Mouse (Mus musculus) small intestine, adult 2 months (tissue): ENCODE results near the gene Zfp219. TPM values are rescaled to one million over a fixed set of nuclear protein-coding genes. Genes with fewer than 3 reads are reported as not detected.

Experiments used
- H3K27ac ChIP-seq: fragments of 200-500 bp; 2 replicates; pipeline ENCODE4 v1.5.1; 2012; ENCODE audit warnings: low read depth, low read length, control low read depth, inconsistent platforms; ENCODE audit not compliant: insufficient read depth
- H3K27me3 ChIP-seq: fragments of 200-500 bp; 2 replicates; pipeline ENCODE4 v1.6.1; 2012; ENCODE audit warnings: mild to moderate bottlenecking, moderate library complexity, low read length, inconsistent platforms; ENCODE audit not compliant: control insufficient read depth, insufficient read depth
- H3K36me3 ChIP-seq: fragments of 200-500 bp; 2 replicates; pipeline ENCODE4 v1.6.1; 2012; ENCODE audit warnings: mild to moderate bottlenecking, low read length, control low read depth, inconsistent platforms; ENCODE audit not compliant: control insufficient read depth, insufficient read depth
- H3K4me1 ChIP-seq: fragments of 200-500 bp; 2 replicates; pipeline ENCODE4 v1.6.1; 2012; ENCODE audit warnings: low read length, inconsistent platforms, mixed read lengths; ENCODE audit not compliant: control insufficient read depth, insufficient read depth, insufficient read length
- H3K4me3 ChIP-seq: fragments of 200-500 bp; 2 replicates; pipeline ENCODE4 v1.5.1; 2012; ENCODE audit warnings: low read depth, mild to moderate bottlenecking, control low read depth, inconsistent platforms, low read length, moderate library complexity
- CTCF ChIP-seq: fragments of 200-500 bp; IDR thresholded peaks from 2 replicates; pipeline ENCODE4 v1.5.1; 2012; ENCODE audit warnings: low read depth, mild to moderate bottlenecking, control low read depth, inconsistent platforms, low read length, moderate library complexity, mixed read lengths; ENCODE audit not compliant: insufficient replicate concordance, insufficient read length; ENCODE audit errors: extremely low read depth
- POLR2A ChIP-seq: fragments of 200-500 bp; IDR thresholded peaks from 2 replicates; pipeline ENCODE4 v1.6.1; 2012; ENCODE audit warnings: low read depth, mild to moderate bottlenecking, control low read depth, inconsistent platforms, low read length, moderate library complexity
- WGBS: fragments of 180-500 bp; shearing (Covaris S2); methylation state at CpG from one replicate; pipeline ENCODE4 v1.1.7; 2018; 5-methylcytosine and 5-hydroxymethylcytosine counted together
- polyA plus RNA-seq: library from polyadenylated mRNA; depleted of rRNA; stranded (reverse); fragments of >200 nt; gene quantifications from 2 replicates; pipeline ENCODE4 v1.2.3, GENCODE M21; 2012

The Zfp219 gene
- polyA plus RNA-seq, 1 experiment, result 72.7 TPM

DNA sequence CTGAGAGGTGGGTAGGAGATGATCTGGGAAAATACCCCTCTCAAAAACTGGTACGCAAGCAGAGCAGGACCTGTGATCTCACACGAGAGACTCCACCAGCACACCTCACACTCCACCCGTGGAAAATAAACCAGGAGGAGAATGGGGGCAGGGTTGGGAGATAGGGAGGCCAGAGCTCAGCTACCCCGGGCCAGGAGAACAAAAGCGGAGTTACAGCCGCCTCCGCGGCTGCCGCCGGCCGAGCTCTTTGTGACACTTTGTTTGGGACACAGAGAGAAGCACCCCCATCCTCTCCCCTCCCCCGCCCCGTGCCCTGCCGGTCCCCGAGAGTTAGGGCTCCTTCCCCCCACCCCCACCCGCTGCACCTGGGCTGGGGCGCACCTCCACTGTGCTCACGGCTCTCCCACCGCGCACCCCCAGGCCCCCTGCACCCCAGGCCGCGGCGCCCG is 6.7 kb downstream of the Zfp219 start:
- H3K4me1 ChIP-seq, result peaks cover 20% of the 10 kb centered on the region
- H3K27ac ChIP-seq, result peak overlapping the region; percentile 51
- no peaks in the 10 kb centered on the region for H3K36me3 ChIP-seq
- no peak for TF ChIP-seq CTCF
- no peak for TF ChIP-seq POLR2A
- 6% methylated on average over 18 of the region's 24 CpGs for WGBS
- peak overlapping the region; percentile 56 for H3K4me3 ChIP-seq
- H3K27me3 ChIP-seq, result no peaks in the 10 kb centered on the region

DNA sequence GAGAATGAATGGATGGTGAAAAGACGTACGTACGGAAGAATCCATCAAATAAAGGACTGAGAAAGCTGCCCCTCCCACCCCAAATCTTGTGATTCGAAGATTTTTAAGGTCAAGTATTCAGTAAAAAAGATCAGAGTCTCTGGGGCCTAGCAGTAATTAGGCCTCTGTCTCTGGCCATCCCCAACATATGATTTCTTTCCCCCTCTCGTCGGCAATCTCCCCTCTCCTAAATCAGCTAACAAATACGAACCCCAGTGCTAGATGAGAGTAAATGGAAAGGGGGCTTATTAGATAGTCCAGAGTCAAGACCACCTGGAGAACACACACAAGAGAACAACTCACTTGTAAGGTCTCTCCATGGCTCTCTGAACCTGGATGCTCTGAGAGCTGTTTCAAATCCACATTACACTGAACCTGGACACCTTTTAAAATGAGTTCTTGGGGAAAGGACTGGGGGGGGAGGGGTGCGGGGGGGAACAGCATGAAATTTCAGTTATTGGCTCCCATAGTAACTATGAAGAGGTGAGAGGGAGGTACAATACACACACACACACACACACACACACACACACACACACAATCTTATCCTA is 7.4 kb downstream of the Zfp219 start:
- no peak overlapping the region for H3K4me3 ChIP-seq
- 81% methylated on average over 8 of the region's 8 CpGs for WGBS
- no peaks in the 10 kb centered on the region for H3K27me3 ChIP-seq
- no peak for TF ChIP-seq CTCF
- H3K27ac ChIP-seq, result peak overlapping the region; percentile 51; the same call in 1 of the 2 replicates
- H3K36me3 ChIP-seq, result peaks cover 6% of the 10 kb centered on the region; the same call in 1 of the 2 replicates
- H3K4me1 ChIP-seq, result peaks cover 14% of the 10 kb centered on the region

DNA sequence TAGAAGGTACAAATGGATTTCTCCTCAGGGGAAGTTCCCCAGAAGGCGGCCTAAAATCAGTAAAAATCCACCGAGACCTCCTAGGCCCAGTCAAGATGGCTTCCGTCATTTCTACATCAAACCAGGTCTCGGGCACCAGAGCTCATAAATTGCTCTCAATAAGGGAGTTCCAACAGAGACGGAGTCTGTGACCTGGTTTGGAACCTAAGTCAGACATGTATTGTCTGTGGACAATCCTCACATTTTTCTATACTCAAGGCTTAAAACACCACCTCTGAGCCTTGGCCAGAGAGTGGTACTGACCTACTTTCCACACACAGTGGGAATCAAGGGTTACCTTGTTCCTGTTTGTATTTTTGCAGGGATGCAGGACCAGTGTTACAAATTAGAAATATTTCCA is 8.0 kb downstream of the Zfp219 start:
- Histone ChIP-seq H3K4me1 (peaks cover 14% of the 10 kb centered on the region), H3K27me3 (no peaks in the 10 kb centered on the region), H3K4me3 (no peak overlapping the region), H3K27ac (no peak overlapping the region), H3K36me3 (peaks cover 8% of the 10 kb centered on the region; the same call in 1 of the 2 replicates)
- WGBS, result 89% methylated on average over 5 of the region's 5 CpGs
- no peak for TF ChIP-seq CTCF
- TF ChIP-seq POLR2A, result no peak

- TF ChIP-seq POLR2A, result no peak
- TF ChIP-seq CTCF, result no peak
- H3K4me1 ChIP-seq, result peaks cover 14% of the 10 kb centered on the region
- 62% methylated on average over 4 of the region's 4 CpGs for WGBS
- H3K4me3 ChIP-seq, result no peak overlapping the region
- peaks cover 10% of the 10 kb centered on the region for H3K36me3 ChIP-seq
- H3K27me3 ChIP-seq, result no peaks in the 10 kb centered on the region
- no peak overlapping the region for H3K27ac ChIP-seq
Measured at GRCm38 (mm10) chr14:52012085-52012484, 8.4 kb downstream of the Zfp219 start.

GRCm38 (mm10) chr14:52011683-52012082 is 8.8 kb downstream of the Zfp219 start:
- WGBS, result 73% methylated on average over 1 of the region's 1 CpGs
- Histone ChIP-seq H3K27me3 (no peaks in the 10 kb centered on the region), H3K4me1 (peaks cover 14% of the 10 kb centered on the region), H3K27ac (no peak overlapping the region), H3K4me3 (no peak overlapping the region), H3K36me3 (peaks cover 14% of the 10 kb centered on the region)
- TF ChIP-seq POLR2A, result no peak
- no peak for TF ChIP-seq CTCF

DNA sequence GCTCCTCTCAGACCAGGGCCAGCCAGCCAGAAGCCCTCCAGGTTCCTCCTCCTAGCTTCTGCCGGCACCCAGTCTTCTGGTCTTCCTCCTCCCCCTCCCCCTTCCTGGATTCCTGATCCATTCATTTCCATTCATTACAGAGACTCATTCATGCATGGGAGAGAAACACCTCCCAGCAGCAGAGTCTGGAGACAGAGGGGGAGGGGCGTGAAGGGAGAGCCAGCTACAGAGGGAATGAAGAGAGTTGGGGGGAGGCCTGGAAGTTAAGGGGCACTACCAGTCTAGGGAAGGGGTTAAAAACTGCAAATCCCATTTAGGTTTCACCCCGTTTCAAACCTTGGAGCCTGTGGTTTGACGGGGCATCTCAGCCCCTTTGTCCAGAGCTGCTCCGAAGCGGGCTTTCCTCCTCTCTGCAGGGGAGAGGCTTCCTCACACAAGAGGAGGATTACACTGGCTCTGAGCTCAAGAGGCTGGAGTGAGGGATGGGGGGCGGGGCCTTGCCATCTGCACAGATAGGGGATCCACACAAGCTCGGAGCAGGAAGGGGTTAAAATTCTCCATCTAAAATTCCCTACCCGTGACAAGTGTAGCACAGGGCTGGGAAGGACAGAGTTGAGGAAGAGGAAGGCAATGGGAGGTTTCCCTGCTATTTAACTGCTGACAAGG is 10.0 kb downstream of the Zfp219 start:
- H3K4me3 ChIP-seq, result no peak overlapping the region
- peaks cover 25% of the 10 kb centered on the region for H3K36me3 ChIP-seq
- H3K4me1 ChIP-seq, result peaks cover 5% of the 10 kb centered on the region
- no peaks in the 10 kb centered on the region for H3K27me3 ChIP-seq
- 62% methylated on average over 9 of the region's 9 CpGs for WGBS
- no peak overlapping the region for H3K27ac ChIP-seq
- no peak for TF ChIP-seq POLR2A
- TF ChIP-seq CTCF, result no peak

DNA sequence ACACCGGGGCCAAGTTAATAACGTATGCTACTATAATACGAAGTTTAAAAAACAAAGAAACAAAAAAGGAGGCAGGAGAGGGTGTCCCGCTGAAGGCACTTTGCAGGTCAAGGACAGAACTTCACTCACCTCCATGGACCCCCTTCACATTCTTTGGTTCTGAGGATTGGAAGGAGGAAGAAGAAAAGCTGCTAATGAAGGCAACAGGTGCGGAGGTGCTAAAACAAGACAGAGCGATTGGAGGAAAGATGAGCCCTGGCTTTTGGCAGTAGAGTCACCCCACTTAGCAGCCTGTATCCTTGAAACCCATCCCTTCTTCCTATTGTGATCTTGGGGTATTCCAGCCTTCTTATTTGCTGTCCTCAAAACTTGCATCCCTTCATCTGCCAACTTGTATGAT is 10.7 kb downstream of the Zfp219 start:
- Histone ChIP-seq H3K4me3 (no peak overlapping the region), H3K4me1 (peaks cover 3% of the 10 kb centered on the region), H3K27ac (no peak overlapping the region), H3K36me3 (peaks cover 30% of the 10 kb centered on the region), H3K27me3 (no peaks in the 10 kb centered on the region)
- TF ChIP-seq POLR2A (no peak), CTCF (no peak)
- 89% methylated on average over 6 of the region's 6 CpGs for WGBS
